Mouse (Mus musculus) E14TG2a.4 (cell line): ENCODE results near the gene Hdac4.

ENCODE experiments used
- H3K27me3 ChIP-seq: 2 replicates; pipeline ENCODE4 v1.6.1; 2014; ENCODE audit warnings: low read length, control low read depth; ENCODE audit not compliant: insufficient read depth
- H3K36me3 ChIP-seq: 2 replicates; pipeline ENCODE4 v1.6.1; 2014; ENCODE audit warnings: low read length, control low read depth; ENCODE audit not compliant: insufficient read depth
- H3K4me1 ChIP-seq: replicated peaks from 2 replicates; pipeline ENCODE4 v1.6.1; 2014; ENCODE audit warnings: low read depth, low read length, control low read depth
- H3K4me3 ChIP-seq: replicated peaks from 2 replicates; pipeline ENCODE4 v1.5.1; 2014; ENCODE audit warnings: mild to moderate bottlenecking, low read length
- H3K9me3 ChIP-seq: 2 replicates; pipeline ENCODE4 v1.6.1; 2014; ENCODE audit warnings: low read length, control low read depth
- CTCF ChIP-seq: conservative IDR thresholded peaks from 2 replicates; pipeline ENCODE4 v1.5.1; 2014; ENCODE audit warnings: low read length
- NANOG ChIP-seq: IDR thresholded peaks from 2 replicates; pipeline ENCODE4 v1.6.1; 2014; ENCODE audit warnings: borderline replicate concordance, low read length, mixed read lengths
- POU5F1 ChIP-seq: IDR thresholded peaks from 2 replicates; pipeline ENCODE4 v1.6.1; 2014; ENCODE audit warnings: low read length, borderline replicate concordance

Hdac4 gene

GRCm38 (mm10) chr1:92004122-92004521, 191.4 kb downstream of the Hdac4 start:
- no peaks in the 10 kb centered on the region for H3K27me3 ChIP-seq
- TF ChIP-seq NANOG = no peak
- TF ChIP-seq POU5F1 = no peak
- no peak for TF ChIP-seq CTCF

DNA sequence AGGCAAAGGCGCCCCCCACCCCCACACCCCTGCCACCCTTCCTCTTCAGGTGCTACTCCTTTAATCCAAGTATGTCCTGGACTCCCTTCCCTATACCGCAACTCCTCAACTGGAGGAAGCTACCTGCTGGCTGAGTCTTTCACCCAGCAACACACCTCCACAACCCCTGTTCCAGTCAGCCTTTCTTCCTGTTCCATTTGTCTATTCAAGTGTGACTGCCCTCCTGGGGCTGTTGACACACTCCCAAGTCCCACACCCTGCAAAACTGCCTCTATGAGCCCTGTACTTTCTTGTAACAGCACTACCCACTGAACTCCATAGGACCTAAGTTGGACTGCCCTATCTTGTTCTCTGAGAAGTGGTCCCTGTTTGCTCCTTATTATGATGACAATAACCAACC, 195.3 kb downstream of the Hdac4 start:
- TF ChIP-seq POU5F1 = no peak
- no peak for TF ChIP-seq NANOG
- Histone ChIP-seq H3K4me1 (peaks cover 6% of the 10 kb centered on the region; the same call in 1 of the 2 replicates), H3K27me3 (no peaks in the 10 kb centered on the region), H3K9me3 (no peaks in the 10 kb centered on the region), H3K36me3 (peaks cover 76% of the 10 kb centered on the region), H3K4me3 (no peak overlapping the region)

More at GRCm38 (mm10) chr1:92004122-92004521, 191.4 kb downstream of the Hdac4 start:
- H3K4me3 ChIP-seq = no peak overlapping the region
- H3K36me3 ChIP-seq = peaks cover 45% of the 10 kb centered on the region
- H3K9me3 ChIP-seq = no peaks in the 10 kb centered on the region
- H3K4me1 ChIP-seq = 0 out of 2 replicates have a peak, but pooled peaks cover 3% of the 10 kb centered on the region

GRCm38 (mm10) chr1:91993658-91994165, 201.8 kb downstream of the Hdac4 start:
- no peaks in the 10 kb centered on the region for H3K27me3 ChIP-seq
- H3K36me3 ChIP-seq = peaks cover 88% of the 10 kb centered on the region
- no peak for TF ChIP-seq POU5F1
- H3K4me1 ChIP-seq = peaks cover 26% of the 10 kb centered on the region
- no peak overlapping the region for H3K4me3 ChIP-seq
- H3K9me3 ChIP-seq = no peaks in the 10 kb centered on the region

- peaks cover 35% of the 10 kb centered on the region for H3K4me1 ChIP-seq
- TF ChIP-seq NANOG (no peak), CTCF (no peak), POU5F1 (no peak)
- H3K36me3 ChIP-seq = peaks cover 92% of the 10 kb centered on the region
- no peaks in the 10 kb centered on the region for H3K9me3 ChIP-seq
- H3K27me3 ChIP-seq = no peaks in the 10 kb centered on the region
- H3K4me3 ChIP-seq = no peak overlapping the region
Measured at GRCm38 (mm10) chr1:91992652-91993051, 202.8 kb downstream of the Hdac4 start.

- no peaks in the 10 kb centered on the region for H3K27me3 ChIP-seq
- H3K9me3 ChIP-seq = no peaks in the 10 kb centered on the region
- H3K4me3 ChIP-seq = no peak overlapping the region
- H3K36me3 ChIP-seq = peaks cover 96% of the 10 kb centered on the region
- peaks cover 35% of the 10 kb centered on the region for H3K4me1 ChIP-seq
- TF ChIP-seq POU5F1 (no peak), NANOG (no peak), CTCF (no peak)
Measured at GRCm38 (mm10) chr1:91991597-91991996, 203.9 kb downstream of the Hdac4 start.

DNA sequence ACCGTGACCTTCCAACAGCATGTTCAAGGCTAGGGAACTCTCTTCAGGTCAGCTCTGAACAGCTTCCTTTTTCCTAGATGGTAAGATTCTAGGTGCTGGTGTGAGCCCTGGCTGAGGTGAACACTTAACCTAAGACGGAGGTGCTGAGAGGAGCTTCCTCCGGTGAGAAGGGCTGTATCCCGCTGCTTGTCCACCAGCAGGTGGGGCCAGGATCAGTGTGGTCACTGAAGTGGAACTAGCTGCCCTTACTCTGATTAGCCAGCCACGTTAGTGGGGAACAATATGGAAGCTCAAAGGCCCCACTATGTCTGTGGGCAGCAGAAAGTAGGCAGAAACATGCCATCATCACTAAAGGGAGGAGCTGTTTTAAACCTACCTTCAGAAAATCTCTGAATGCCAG, 204.6 kb downstream of the Hdac4 start:
- no peaks in the 10 kb centered on the region for H3K27me3 ChIP-seq
- no peak overlapping the region for H3K4me3 ChIP-seq
- no peaks in the 10 kb centered on the region for H3K9me3 ChIP-seq
- TF ChIP-seq NANOG = no peak
- peaks cover 96% of the 10 kb centered on the region for H3K36me3 ChIP-seq
- H3K4me1 ChIP-seq = peaks cover 35% of the 10 kb centered on the region

- no peaks in the 10 kb centered on the region for H3K9me3 ChIP-seq
- TF ChIP-seq POU5F1 (no peak), CTCF (no peak), NANOG (no peak)
- peaks cover 19% of the 10 kb centered on the region for H3K4me1 ChIP-seq
- no peak overlapping the region for H3K4me3 ChIP-seq
- peaks cover 97% of the 10 kb centered on the region for H3K36me3 ChIP-seq
- no peaks in the 10 kb centered on the region for H3K27me3 ChIP-seq
Measured at GRCm38 (mm10) chr1:91988866-91989265, 206.6 kb downstream of the Hdac4 start.

DNA sequence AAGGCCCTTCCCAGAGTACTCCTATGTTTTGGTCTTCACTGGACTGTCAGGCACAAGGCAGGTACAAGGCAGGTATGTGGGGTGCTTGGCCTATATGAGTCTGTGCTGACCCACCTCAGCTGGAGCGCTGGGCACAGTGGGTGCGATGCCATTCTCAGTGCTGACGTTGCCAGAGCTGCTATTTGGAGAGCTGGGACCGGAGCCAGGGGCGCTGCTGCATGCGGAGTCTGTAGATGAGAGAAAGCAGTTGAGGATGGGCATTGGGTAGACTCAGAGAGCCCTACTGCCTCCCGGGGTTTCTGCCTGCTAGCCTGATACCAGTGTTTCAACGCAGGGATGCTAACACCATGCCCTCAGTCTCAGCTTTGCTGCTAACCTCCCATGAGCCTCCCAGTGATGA, 208.1 kb downstream of the Hdac4 start:
- TF ChIP-seq NANOG (no peak), CTCF (no peak), POU5F1 (no peak)
- Histone ChIP-seq H3K36me3 (peaks cover 97% of the 10 kb centered on the region), H3K4me3 (no peak overlapping the region), H3K4me1 (peaks cover 12% of the 10 kb centered on the region), H3K27me3 (no peaks in the 10 kb centered on the region), H3K9me3 (no peaks in the 10 kb centered on the region)

DNA sequence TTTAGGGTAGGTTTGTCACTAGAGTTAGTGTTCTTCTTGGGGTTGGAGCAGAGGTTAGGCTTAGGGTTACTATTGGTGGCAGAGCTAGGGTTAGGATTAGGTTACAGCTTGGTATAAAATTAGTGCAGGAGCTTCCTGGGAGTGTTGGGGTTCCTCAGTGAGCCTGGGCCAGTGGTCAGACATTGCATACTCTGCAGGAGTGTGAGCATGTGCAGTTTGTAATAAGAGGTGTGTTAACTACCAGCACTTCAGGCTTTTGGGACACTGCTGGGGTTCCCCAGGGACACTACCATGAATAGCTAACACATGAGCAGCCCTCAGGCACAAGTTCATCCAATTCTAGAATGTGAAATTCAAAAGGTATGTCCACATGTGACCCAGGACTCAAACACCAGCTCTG, 209.7 kb downstream of the Hdac4 start:
- H3K4me3 ChIP-seq = no peak overlapping the region
- TF ChIP-seq NANOG (no peak), CTCF (no peak)
- no peaks in the 10 kb centered on the region for H3K27me3 ChIP-seq
- H3K4me1 ChIP-seq = peaks cover 12% of the 10 kb centered on the region
- H3K36me3 ChIP-seq = peaks cover 99% of the 10 kb centered on the region
- H3K9me3 ChIP-seq = no peaks in the 10 kb centered on the region
